Comparison of ENCODE assay signal across 19 mouse cellular contexts in genomic region chr17:10138374-10138773, GRCm38 (mm10).
A peak's percentile ranks its signal among the peaks of the same experiment; 100 is the strongest.
DNase-seq lines count a peak whose midpoint lies in the region; ATAC-seq and TF ChIP-seq lines count a peak whose summit lies in the region.
"Had no signal": no experiment of that assay in that cellular context is flagged by ENCODE, and none has a peak within 500 bp of the region (broad histone marks: within the 10 kb centered on the region; RNA-seq: fewer than 3 reads in every experiment).

No protein-coding gene starts in this region.

- H3K27me3 ChIP-seq in embryonic facial prominence, embryonic 12.5 days, result no peaks in the 10 kb centered on the region
- no peaks in the 10 kb centered on the region for H3K27me3 ChIP-seq in embryonic facial prominence, embryonic 10.5 days (replicated peaks; ENCODE audit: low read depth, poor library complexity, severe bottlenecking)
- H3K27me3 ChIP-seq in kidney, adult 2 months (replicated peaks; ENCODE audit: control insufficient read depth, insufficient read depth, low read length), result no peaks in the 10 kb centered on the region
- no peaks in the 10 kb centered on the region for H3K27me3 ChIP-seq in midbrain, embryonic 10.5 days (ENCODE audit: low read depth, poor library complexity, severe bottlenecking)
- no peaks in the 10 kb centered on the region for H3K27me3 ChIP-seq in midbrain, embryonic 16.5 days (ENCODE audit: control insufficient read depth, insufficient read depth, low read depth, low read length)
- H3K27me3 ChIP-seq: embryonic facial prominence, embryonic 15.5 days; limb, embryonic 15.5 days; Patski had no signal

- H3K4me2 ChIP-seq in embryonic facial prominence, embryonic 12.5 days (replicated peaks), result no peak overlapping the region
- no peak overlapping the region for H3K4me2 ChIP-seq in midbrain, embryonic 16.5 days (ENCODE audit: low read length)
- H3K4me2 ChIP-seq: embryonic facial prominence, embryonic 15.5 days; limb, embryonic 15.5 days had no signal

- H3K4me1 ChIP-seq in embryonic facial prominence, embryonic 12.5 days, result 0 out of 2 replicates have a peak, but pooled peaks cover 4% of the 10 kb centered on the region
- peaks cover 17% of the 10 kb centered on the region for H3K4me1 ChIP-seq in embryonic facial prominence, embryonic 10.5 days
- no peaks in the 10 kb centered on the region for H3K4me1 ChIP-seq in kidney, adult 2 months (ENCODE audit: control insufficient read depth, insufficient read depth, low read length)
- H3K4me1 ChIP-seq in midbrain, embryonic 10.5 days, result peaks cover 4% of the 10 kb centered on the region
- H3K4me1 ChIP-seq in midbrain, embryonic 16.5 days (ENCODE audit: control insufficient read depth, insufficient read depth, low read length), result peaks cover 3% of the 10 kb centered on the region; the same call in 1 of the 2 replicates
- H3K4me1 ChIP-seq: embryonic facial prominence, embryonic 15.5 days; limb, embryonic 15.5 days had no signal

- no peak for DNase-seq in embryonic facial prominence, embryonic 10.5 days (ENCODE audit: low spot score)
- peak; percentile 8 for DNase-seq in kidney, adult 2 months
- DNase-seq in kidney, adult 8-10 months, result no peak
- no peak for DNase-seq in midbrain, embryonic 10.5 days (ENCODE audit: low spot score)
- peak; percentile 6 for DNase-seq in kidney, postnatal 14 days
- DNase-seq in urinary bladder, adult 2 months (ENCODE audit: low spot score), result no peak
- DNase-seq: layer of hippocampus, postnatal 36 days; liver, postnatal 0 days; retina, postnatal 1 day; right cerebral cortex, postnatal 4 days; thymus, postnatal 14 days had no signal

- no peak overlapping the region for H3K27ac ChIP-seq in embryonic facial prominence, embryonic 12.5 days
- no peak overlapping the region for H3K27ac ChIP-seq in embryonic facial prominence, embryonic 10.5 days (replicated peaks)
- H3K27ac ChIP-seq in kidney, adult 2 months (ENCODE audit: insufficient read depth, low read depth, low read length), result peak overlapping the region; percentile 35; the same call in 1 of the 2 replicates
- H3K27ac ChIP-seq in midbrain, embryonic 10.5 days (replicated peaks), result 0 out of 2 replicates have a peak overlapping the region, but pooled peaks have one; percentile 33
- no peak overlapping the region for H3K27ac ChIP-seq in midbrain, embryonic 16.5 days (ENCODE audit: low read length)
- H3K27ac ChIP-seq: embryonic facial prominence, embryonic 15.5 days; layer of hippocampus, adult 2 months; limb, embryonic 15.5 days had no signal

- no peak for TF ChIP-seq CTCF in kidney, adult 2 months (conservative IDR thresholded peaks at IDR 0.05; ENCODE audit: insufficient read depth, insufficient read length, low read depth, low read length)

- TF ChIP-seq POLR2A in kidney, adult 2 months (IDR thresholded peaks at IDR 0.05; ENCODE audit: low read depth, low read length), result no peak

- ATAC-seq in embryonic facial prominence, embryonic 12.5 days (ENCODE audit: insufficient number of reproducible peaks, insufficient read depth, low FRiP score, low TSS enrichment), result peak; percentile 28; the same call in 1 of the 2 replicates
- no peak; the same call in 1 of the 2 replicates for ATAC-seq in midbrain, embryonic 16.5 days
- ATAC-seq: CD4-positive, CD25-positive, alpha-beta regulatory T cell, adult 4 months; inflammation-experienced regulatory T-cells, adult 6 months; liver, postnatal 0 days; Patski had no signal

- WGBS in embryonic facial prominence, embryonic 12.5 days, result 71% methylated on average over 4 of the region's 4 CpGs
- WGBS in embryonic facial prominence, embryonic 10.5 days, result 77% methylated on average over 4 of the region's 4 CpGs
- 53% methylated on average over 4 of the region's 4 CpGs for WGBS in kidney, adult 2 months
- 79% methylated on average over 4 of the region's 4 CpGs for WGBS in midbrain, embryonic 10.5 days
- WGBS in midbrain, embryonic 16.5 days, result 63% methylated on average over 4 of the region's 4 CpGs

- no peak overlapping the region for H3K9ac ChIP-seq in embryonic facial prominence, embryonic 12.5 days
- H3K9ac ChIP-seq in midbrain, embryonic 16.5 days (ENCODE audit: low read depth, low read length), result no peak overlapping the region
- H3K9ac ChIP-seq: embryonic facial prominence, embryonic 15.5 days; limb, embryonic 15.5 days; liver, postnatal 0 days had no signal

- H3K4me3 ChIP-seq in embryonic facial prominence, embryonic 12.5 days, result no peak overlapping the region
- H3K4me3 ChIP-seq in embryonic facial prominence, embryonic 10.5 days, result no peak overlapping the region
- H3K4me3 ChIP-seq in kidney, adult 2 months (ENCODE audit: insufficient read depth, low read depth, low read length), result no peak overlapping the region
- H3K4me3 ChIP-seq in midbrain, embryonic 10.5 days, result no peak overlapping the region
- no peak overlapping the region for H3K4me3 ChIP-seq in midbrain, embryonic 16.5 days (ENCODE audit: low read depth, low read length)
- H3K4me3 ChIP-seq: embryonic facial prominence, embryonic 15.5 days; layer of hippocampus, adult 2 months; limb, embryonic 15.5 days had no signal

- no peaks in the 10 kb centered on the region; the same call in 1 of the 2 replicates for H3K9me3 ChIP-seq in embryonic facial prominence, embryonic 12.5 days
- peaks cover 3% of the 10 kb centered on the region; the same call in 1 of the 2 replicates for H3K9me3 ChIP-seq in embryonic facial prominence, embryonic 10.5 days
- peaks cover 11% of the 10 kb centered on the region; the same call in 1 of the 2 replicates for H3K9me3 ChIP-seq in midbrain, embryonic 10.5 days (replicated peaks)
- H3K9me3 ChIP-seq in midbrain, embryonic 16.5 days (replicated peaks; ENCODE audit: control insufficient read depth, low read length, poor library complexity, severe bottlenecking), result peaks cover 2% of the 10 kb centered on the region; the same call in 1 of the 2 replicates
- H3K9me3 ChIP-seq: embryonic facial prominence, embryonic 15.5 days; limb, embryonic 15.5 days had no signal

- H3K36me3 ChIP-seq in embryonic facial prominence, embryonic 12.5 days, result no peaks in the 10 kb centered on the region
- no peaks in the 10 kb centered on the region for H3K36me3 ChIP-seq in embryonic facial prominence, embryonic 10.5 days (replicated peaks)
- H3K36me3 ChIP-seq in kidney, adult 2 months (ENCODE audit: control insufficient read depth, insufficient read depth, low read length), result no peaks in the 10 kb centered on the region
- no peaks in the 10 kb centered on the region for H3K36me3 ChIP-seq in midbrain, embryonic 10.5 days
- H3K36me3 ChIP-seq in midbrain, embryonic 16.5 days (ENCODE audit: control insufficient read depth, insufficient read depth, low read length), result no peaks in the 10 kb centered on the region
- H3K36me3 ChIP-seq: embryonic facial prominence, embryonic 15.5 days; limb, embryonic 15.5 days had no signal

Comparison
In these comparisons a context has a peak if more than half of its experiments do, and no peak if none do; other contexts are left out.
1. H3K27ac ChIP-seq: peak in kidney, adult 2 months (single experiment) and midbrain, embryonic 10.5 days (single experiment); none in embryonic facial prominence, embryonic 12.5 days (single experiment), embryonic facial prominence, embryonic 10.5 days (single experiment) and midbrain, embryonic 16.5 days (single experiment).
2. DNase-seq: peak in kidney, adult 2 months (single experiment) and kidney, postnatal 14 days (single experiment); none in embryonic facial prominence, embryonic 10.5 days (single experiment), kidney, adult 8-10 months (0 of 2), midbrain, embryonic 10.5 days (single experiment) and urinary bladder, adult 2 months (single experiment).